18 mouse cellular contexts compared by ENCODE assay signal in genomic region chr10:96257935-96258334, GRCm38 (mm10).
DNase-seq lines count a peak whose midpoint lies in the region; ATAC-seq lines count a peak whose summit lies in the region.
"Had no signal": no experiment of that assay in that cellular context is flagged by ENCODE, and none has a peak within 500 bp of the region (broad histone marks: within the 10 kb centered on the region; RNA-seq: fewer than 3 reads in every experiment).

No protein-coding gene starts in this region.

- no peak overlapping the region for H3K4me3 ChIP-seq in heart, embryonic 10.5 days
- H3K4me3 ChIP-seq in heart, embryonic 13.5 days: no peak overlapping the region
- H3K4me3 ChIP-seq: embryonic facial prominence, embryonic 12.5 days; forebrain, embryonic 15.5 days; hindbrain, embryonic 13.5 days; limb, embryonic 13.5 days; neural tube, embryonic 13.5 days had no signal

- no peak overlapping the region for H3K27ac ChIP-seq in heart, embryonic 10.5 days
- 0 out of 2 replicates have a peak overlapping the region, but pooled peaks have one; percentile 0 for H3K27ac ChIP-seq in heart, embryonic 13.5 days (replicated peaks)
- H3K27ac ChIP-seq: embryonic facial prominence, embryonic 12.5 days; forebrain, embryonic 15.5 days; hindbrain, embryonic 13.5 days; limb, embryonic 13.5 days; liver, embryonic 14.5 days; neural tube, embryonic 13.5 days had no signal

- ATAC-seq in heart, embryonic 13.5 days (ENCODE audit: extremely low read depth, insufficient number of reproducible peaks, low FRiP score, low TSS enrichment): no peak
- ATAC-seq: forebrain, embryonic 15.5 days had no signal

- 60% methylated on average over 7 of the region's 7 CpGs for WGBS in heart, embryonic 10.5 days
- 52% methylated on average over 7 of the region's 7 CpGs for WGBS in heart, embryonic 13.5 days

- 0 out of 2 replicates have a peak, but pooled peaks cover 3% of the 10 kb centered on the region for H3K4me1 ChIP-seq in heart, embryonic 10.5 days
- peaks cover 16% of the 10 kb centered on the region for H3K4me1 ChIP-seq in heart, embryonic 13.5 days
- H3K4me1 ChIP-seq: embryonic facial prominence, embryonic 12.5 days; forebrain, embryonic 15.5 days; hindbrain, embryonic 13.5 days; neural tube, embryonic 13.5 days had no signal

- peak; percentile 95 for DNase-seq in heart, adult 11 months
- no peak for DNase-seq in heart, embryonic 10.5 days (ENCODE audit: low spot score)
- DNase-seq in brain, adult 2 months (ENCODE audit: low read depth, low spot score): peak; percentile 16
- DNase-seq in kidney, adult 9 months: peak; percentile 45
- no peak for DNase-seq in ovary, adult 18-20 months (ENCODE audit: low spot score)
- no peak for DNase-seq in natural killer cell, adult 2 months (ENCODE audit: low spot score in 2 of 2)
- no peak for DNase-seq in thymus, postnatal 0 days (ENCODE audit: low spot score)
- DNase-seq: cerebellum, adult 8-10 months; gastrocnemius, postnatal 25 days; layer of hippocampus, postnatal 36 days had no signal

- H3K27me3 ChIP-seq in heart, embryonic 10.5 days (ENCODE audit: insufficient read depth, poor library complexity, severe bottlenecking): no peaks in the 10 kb centered on the region
- no peaks in the 10 kb centered on the region for H3K27me3 ChIP-seq in heart, embryonic 13.5 days (replicated peaks)
- H3K27me3 ChIP-seq: embryonic facial prominence, embryonic 12.5 days; forebrain, embryonic 15.5 days; hindbrain, embryonic 13.5 days; limb, embryonic 13.5 days; neural tube, embryonic 13.5 days had no signal

- H3K9ac ChIP-seq in heart, embryonic 13.5 days: no peak overlapping the region
- H3K9ac ChIP-seq: embryonic facial prominence, embryonic 12.5 days; forebrain, embryonic 15.5 days; hindbrain, embryonic 13.5 days; limb, embryonic 13.5 days; liver, embryonic 14.5 days; neural tube, embryonic 13.5 days had no signal

- H3K36me3 ChIP-seq in heart, embryonic 10.5 days: no peaks in the 10 kb centered on the region
- no peaks in the 10 kb centered on the region for H3K36me3 ChIP-seq in heart, embryonic 13.5 days
- H3K36me3 ChIP-seq: embryonic facial prominence, embryonic 12.5 days; forebrain, embryonic 15.5 days; hindbrain, embryonic 13.5 days; limb, embryonic 13.5 days; neural tube, embryonic 13.5 days had no signal

- H3K4me2 ChIP-seq in heart, embryonic 13.5 days: no peak overlapping the region
- H3K4me2 ChIP-seq: embryonic facial prominence, embryonic 12.5 days; forebrain, embryonic 15.5 days; hindbrain, embryonic 13.5 days; limb, embryonic 13.5 days; midbrain, embryonic 11.5 days; neural tube, embryonic 13.5 days had no signal

- no peaks in the 10 kb centered on the region for H3K9me3 ChIP-seq in heart, embryonic 10.5 days
- H3K9me3 ChIP-seq in heart, embryonic 13.5 days: no peaks in the 10 kb centered on the region
- H3K9me3 ChIP-seq: embryonic facial prominence, embryonic 12.5 days; forebrain, embryonic 15.5 days; hindbrain, embryonic 13.5 days; limb, embryonic 13.5 days; neural tube, embryonic 13.5 days had no signal

Comparison
In these comparisons a context has a peak if more than half of its experiments do, and no peak if none do; other contexts are left out.
1. DNase-seq: peak in heart, adult 11 months (single experiment), brain, adult 2 months (single experiment) and kidney, adult 9 months (single experiment); none in heart, embryonic 10.5 days (single experiment), ovary, adult 18-20 months (single experiment), natural killer cell, adult 2 months (0 of 2) and thymus, postnatal 0 days (single experiment).